Mouse (Mus musculus): ENCODE measurements at regions not wholly inside any gene's neighbourhood (a gene's known extent, or its start where the extent isn't known, plus 50 kb on each side); places are given as distances from the start of the nearest gene placed in this dataset.
A peak's percentile ranks its signal among the peaks of the same experiment; 100 is the strongest.

- H3K4me2 ChIP-seq (ENCODE audit: low read depth, low read length) = no peak overlapping the region
- no peak for ATAC-seq
- peaks cover 5% of the 10 kb centered on the region; the same call in 1 of the 2 replicates for H3K4me1 ChIP-seq (ENCODE audit: control insufficient read depth, insufficient read depth, low read length)
- H3K9me3 ChIP-seq (ENCODE audit: control insufficient read depth, low read length) = no peaks in the 10 kb centered on the region
- no peaks in the 10 kb centered on the region for H3K27me3 ChIP-seq (replicated peaks; ENCODE audit: control insufficient read depth, insufficient read depth, low read length)
- no peaks in the 10 kb centered on the region for H3K36me3 ChIP-seq (ENCODE audit: control insufficient read depth, insufficient read depth, low read length)
- WGBS = 90% methylated on average over 5 of the region's 5 CpGs
- H3K9ac ChIP-seq (ENCODE audit: low read depth, low read length) = no peak overlapping the region
- no peak overlapping the region for H3K4me3 ChIP-seq (ENCODE audit: low read length)
- no peak overlapping the region for H3K27ac ChIP-seq (ENCODE audit: low read length)
These were observed 115.9 kb downstream of the Mycn start for GRCm38 (mm10) chr12:12825842-12826241.

GRCm38 (mm10) chr12:12821473-12821872 is 120.2 kb downstream of the Mycn start:
- Histone ChIP-seq H3K9me3 (ENCODE audit: control insufficient read depth, low read length) (no peaks in the 10 kb centered on the region), H3K27ac (ENCODE audit: low read length) (no peak overlapping the region), H3K27me3 (replicated peaks; ENCODE audit: control insufficient read depth, insufficient read depth, low read length) (no peaks in the 10 kb centered on the region), H3K9ac (ENCODE audit: low read depth, low read length) (no peak overlapping the region), H3K4me3 (ENCODE audit: low read length) (no peak overlapping the region), H3K4me2 (ENCODE audit: low read depth, low read length) (no peak overlapping the region), H3K4me1 (ENCODE audit: control insufficient read depth, insufficient read depth, low read length) (no peaks in the 10 kb centered on the region), H3K36me3 (ENCODE audit: control insufficient read depth, insufficient read depth, low read length) (no peaks in the 10 kb centered on the region)
- WGBS = 70% methylated on average over 7 of the region's 7 CpGs
- peak; percentile 43; the same call in 1 of the 2 replicates for ATAC-seq

DNA sequence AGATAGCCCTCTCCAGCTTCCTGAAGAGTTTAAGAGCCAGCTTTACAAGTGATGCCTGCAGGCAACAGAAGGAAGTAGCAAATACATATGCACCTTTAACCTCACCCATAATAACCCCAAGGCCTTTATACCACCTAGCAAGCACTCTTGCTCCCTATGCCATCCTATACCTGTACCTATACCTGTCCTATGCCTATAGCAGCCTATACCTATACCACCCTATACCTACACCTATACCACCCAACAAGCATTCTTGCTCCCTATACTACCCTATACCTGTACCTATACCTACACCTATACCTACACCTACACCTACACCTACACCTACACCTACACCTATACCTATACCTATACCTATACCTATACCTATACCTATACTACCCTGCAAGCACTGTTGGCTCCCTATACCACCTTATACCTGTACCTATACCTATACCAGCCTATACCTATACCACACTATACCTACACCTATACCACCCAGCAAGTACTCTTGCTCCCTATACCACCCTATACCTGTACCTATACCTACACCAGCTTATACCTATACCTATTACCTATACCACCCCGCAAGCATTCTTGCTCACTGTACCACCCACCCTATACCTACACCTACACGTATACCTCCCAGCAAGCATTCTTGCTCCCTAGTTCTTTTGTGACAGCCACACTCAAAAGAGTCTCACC is 120.9 kb downstream of the Mycn start:
- Histone ChIP-seq H3K27me3 (replicated peaks; ENCODE audit: control insufficient read depth, insufficient read depth, low read length) (no peaks in the 10 kb centered on the region), H3K4me1 (ENCODE audit: control insufficient read depth, insufficient read depth, low read length) (no peaks in the 10 kb centered on the region), H3K4me3 (ENCODE audit: low read length) (no peak overlapping the region), H3K36me3 (ENCODE audit: control insufficient read depth, insufficient read depth, low read length) (no peaks in the 10 kb centered on the region), H3K27ac (ENCODE audit: low read length) (no peak overlapping the region), H3K4me2 (ENCODE audit: low read depth, low read length) (no peak overlapping the region), H3K9ac (ENCODE audit: low read depth, low read length) (no peak overlapping the region), H3K9me3 (ENCODE audit: control insufficient read depth, low read length) (no peaks in the 10 kb centered on the region)
- 0 out of 2 replicates have a peak, but pooled peaks have one; percentile 16 for ATAC-seq
- WGBS = 91% methylated on average over 2 of the region's 2 CpGs

DNA sequence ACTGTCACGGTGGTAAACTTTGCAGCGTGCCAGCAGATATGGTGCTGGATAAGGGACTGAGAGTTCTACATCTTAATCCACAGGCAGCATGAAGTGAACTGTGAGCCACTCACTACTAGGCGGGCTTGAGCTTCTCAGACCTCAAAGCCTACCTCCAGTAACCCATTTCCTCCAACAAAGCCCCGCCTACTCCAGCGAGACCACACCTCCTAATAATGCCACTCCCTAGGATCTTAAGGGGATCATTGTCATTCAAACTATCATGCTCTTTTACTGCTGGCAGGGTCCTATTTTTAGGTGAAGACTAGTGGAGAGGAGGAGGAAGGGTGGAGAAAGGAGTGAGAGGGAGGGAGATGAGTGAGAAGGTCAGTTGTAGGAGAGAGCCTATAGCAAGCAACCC is 122.0 kb downstream of the Mycn start:
- H3K9ac ChIP-seq (ENCODE audit: low read depth, low read length) = no peak overlapping the region
- no peak overlapping the region for H3K4me3 ChIP-seq (ENCODE audit: low read length)
- no peaks in the 10 kb centered on the region for H3K27me3 ChIP-seq (replicated peaks; ENCODE audit: control insufficient read depth, insufficient read depth, low read length)
- 75% methylated on average over 5 of the region's 5 CpGs for WGBS
- ATAC-seq = no peak
- H3K4me1 ChIP-seq (ENCODE audit: control insufficient read depth, insufficient read depth, low read length) = no peaks in the 10 kb centered on the region
- no peak overlapping the region for H3K27ac ChIP-seq (ENCODE audit: low read length)
- no peaks in the 10 kb centered on the region for H3K36me3 ChIP-seq (ENCODE audit: control insufficient read depth, insufficient read depth, low read length)
- H3K4me2 ChIP-seq (ENCODE audit: low read depth, low read length) = no peak overlapping the region
- no peaks in the 10 kb centered on the region for H3K9me3 ChIP-seq (ENCODE audit: control insufficient read depth, low read length)

DNA sequence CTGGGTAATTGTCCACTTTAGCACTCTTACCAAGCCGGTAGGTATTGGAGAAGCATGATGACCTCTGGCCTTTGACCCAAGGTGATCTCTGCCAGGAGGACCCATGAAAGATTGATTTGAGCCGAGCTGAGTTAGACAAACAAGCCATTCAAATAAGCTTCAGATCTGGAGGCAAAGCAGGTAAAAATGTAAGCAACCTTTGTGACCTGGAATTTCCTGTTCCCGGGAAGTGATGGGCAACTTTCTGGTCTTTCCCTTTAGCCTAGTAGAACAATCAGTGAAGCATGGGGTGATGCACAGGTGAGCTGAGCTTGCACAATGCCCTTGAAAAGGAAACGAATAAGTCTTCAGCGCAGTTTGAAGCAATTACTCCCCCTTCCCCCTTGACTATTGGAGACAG is 127.0 kb downstream of the Mycn start:
- Histone ChIP-seq H3K4me3 (ENCODE audit: low read length) (no peak overlapping the region), H3K9me3 (ENCODE audit: control insufficient read depth, low read length) (no peaks in the 10 kb centered on the region), H3K4me1 (ENCODE audit: control insufficient read depth, insufficient read depth, low read length) (peaks cover 20% of the 10 kb centered on the region), H3K9ac (ENCODE audit: low read depth, low read length) (no peak overlapping the region), H3K36me3 (ENCODE audit: control insufficient read depth, insufficient read depth, low read length) (no peaks in the 10 kb centered on the region), H3K4me2 (ENCODE audit: low read depth, low read length) (no peak overlapping the region), H3K27ac (ENCODE audit: low read length) (no peak overlapping the region), H3K27me3 (replicated peaks; ENCODE audit: control insufficient read depth, insufficient read depth, low read length) (no peaks in the 10 kb centered on the region)
- no peak for ATAC-seq
- 30% methylated on average over 5 of the region's 5 CpGs for WGBS

DNA sequence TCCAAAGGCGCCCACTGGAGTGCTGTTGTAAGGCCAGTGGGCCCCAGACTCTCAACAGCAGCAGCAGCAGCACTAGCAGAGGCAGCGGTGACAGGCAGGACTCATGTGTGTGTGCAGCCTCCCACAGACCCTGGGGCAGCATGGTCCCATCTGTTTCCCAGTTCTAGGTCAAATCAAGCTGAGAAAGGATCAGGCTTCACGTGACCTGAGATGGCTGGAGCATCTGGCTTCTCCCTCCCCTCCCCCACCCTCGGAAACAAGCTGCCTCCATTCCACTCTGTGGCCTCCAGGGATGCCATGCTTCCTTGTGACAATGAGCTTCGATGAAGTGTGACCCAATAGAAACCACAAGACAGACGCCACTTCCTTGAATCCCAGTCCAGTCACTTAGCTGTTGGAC is 128.8 kb downstream of the Mycn start:
- no peaks in the 10 kb centered on the region for H3K27me3 ChIP-seq (replicated peaks; ENCODE audit: control insufficient read depth, insufficient read depth, low read length)
- no peaks in the 10 kb centered on the region for H3K36me3 ChIP-seq (ENCODE audit: control insufficient read depth, insufficient read depth, low read length)
- no peaks in the 10 kb centered on the region for H3K9me3 ChIP-seq (ENCODE audit: control insufficient read depth, low read length)
- H3K27ac ChIP-seq (ENCODE audit: low read length) = 0 out of 2 replicates have a peak overlapping the region, but pooled peaks have one; percentile 9
- no peak overlapping the region for H3K9ac ChIP-seq (ENCODE audit: low read depth, low read length)
- no peak overlapping the region for H3K4me2 ChIP-seq (ENCODE audit: low read depth, low read length)
- H3K4me1 ChIP-seq (ENCODE audit: control insufficient read depth, insufficient read depth, low read length) = peaks cover 20% of the 10 kb centered on the region
- WGBS = 61% methylated on average over 6 of the region's 6 CpGs
- H3K4me3 ChIP-seq (ENCODE audit: low read length) = no peak overlapping the region
- ATAC-seq = peak; percentile 62

GRCm38 (mm10) chr12:12810943-12811342 is 130.8 kb downstream of the Mycn start:
- peak overlapping the region; percentile 2; the same call in 1 of the 2 replicates for H3K9ac ChIP-seq (ENCODE audit: low read depth, low read length)
- H3K4me2 ChIP-seq (ENCODE audit: low read depth, low read length) = peak overlapping the region; percentile 46
- no peaks in the 10 kb centered on the region for H3K9me3 ChIP-seq (ENCODE audit: control insufficient read depth, low read length)
- H3K27ac ChIP-seq (ENCODE audit: low read length) = peak overlapping the region; percentile 47
- H3K4me3 ChIP-seq (ENCODE audit: low read length) = no peak overlapping the region
- peak; percentile 63 for ATAC-seq
- H3K36me3 ChIP-seq (ENCODE audit: control insufficient read depth, insufficient read depth, low read length) = no peaks in the 10 kb centered on the region
- H3K4me1 ChIP-seq (ENCODE audit: control insufficient read depth, insufficient read depth, low read length) = peaks cover 20% of the 10 kb centered on the region
- WGBS = 9% methylated on average over 7 of the region's 7 CpGs
- H3K27me3 ChIP-seq (replicated peaks; ENCODE audit: control insufficient read depth, insufficient read depth, low read length) = no peaks in the 10 kb centered on the region

GRCm38 (mm10) chr12:12810159-12810885 is 131.4 kb downstream of the Mycn start:
- Histone ChIP-seq H3K9ac (ENCODE audit: low read depth, low read length) (peak overlapping the region; percentile 47), H3K4me3 (ENCODE audit: low read length) (peak overlapping the region; percentile 16), H3K4me1 (ENCODE audit: control insufficient read depth, insufficient read depth, low read length) (peaks cover 20% of the 10 kb centered on the region), H3K27ac (ENCODE audit: low read length) (peak overlapping the region; percentile 47), H3K36me3 (ENCODE audit: control insufficient read depth, insufficient read depth, low read length) (no peaks in the 10 kb centered on the region), H3K4me2 (ENCODE audit: low read depth, low read length) (peak overlapping the region; percentile 46), H3K27me3 (replicated peaks; ENCODE audit: control insufficient read depth, insufficient read depth, low read length) (no peaks in the 10 kb centered on the region), H3K9me3 (ENCODE audit: control insufficient read depth, low read length) (no peaks in the 10 kb centered on the region)
- 4% methylated on average over 16 of the region's 16 CpGs for WGBS
- peak; percentile 61 for ATAC-seq

- WGBS = 87% methylated on average over 5 of the region's 5 CpGs
- no peaks in the 10 kb centered on the region for H3K27me3 ChIP-seq (replicated peaks; ENCODE audit: control insufficient read depth, insufficient read depth, low read length)
- no peak overlapping the region for H3K27ac ChIP-seq (ENCODE audit: low read length)
- no peak overlapping the region for H3K9ac ChIP-seq (ENCODE audit: low read depth, low read length)
- H3K4me3 ChIP-seq (ENCODE audit: low read length) = no peak overlapping the region
- no peaks in the 10 kb centered on the region for H3K9me3 ChIP-seq (ENCODE audit: control insufficient read depth, low read length)
- H3K4me1 ChIP-seq (ENCODE audit: control insufficient read depth, insufficient read depth, low read length) = peaks cover 20% of the 10 kb centered on the region
- no peak for ATAC-seq
- no peaks in the 10 kb centered on the region for H3K36me3 ChIP-seq (ENCODE audit: control insufficient read depth, insufficient read depth, low read length)
- no peak overlapping the region for H3K4me2 ChIP-seq (ENCODE audit: low read depth, low read length)
These were observed 133.6 kb downstream of the Mycn start for GRCm38 (mm10) chr12:12808120-12808519.

Data from intestine, embryonic 16.5 days (tissue).